Mouse (Mus musculus) CH12.LX (cell line): ENCODE results near the gene Cib4. TPM values are rescaled to one million over a fixed set of nuclear protein-coding genes. Genes with fewer than 3 reads are reported as not detected.

Experiments
- DNase-seq: peaks from one replicate; pipeline ENCODE4 v3.0.0-alpha.2; 2013; ENCODE audit errors: extremely low read depth
- H3K27ac ChIP-seq: 2 replicates; pipeline ENCODE4 v1.5.1; 2012; ENCODE audit warnings: low read depth, mild to moderate bottlenecking, control low read depth, moderate library complexity; ENCODE audit not compliant: insufficient read depth
- H3K27me3 ChIP-seq: replicated peaks from 2 replicates; pipeline ENCODE3; 2012; ENCODE audit warnings: inconsistent platforms
- H3K36me3 ChIP-seq, 2 experiments: replicated peaks in 1 of 2; 2 replicates each; pipeline versions ENCODE3 to v1.6.1; 2012; ENCODE audit warnings: inconsistent platforms in 1 of 2, low read length in 1 of 2, mild to moderate bottlenecking in 1 of 2, mixed read lengths in 1 of 2, moderate library complexity in 1 of 2; ENCODE audit not compliant: control insufficient read depth in 1 of 2, insufficient read depth in 1 of 2
- H3K4me1 ChIP-seq, 2 experiments: 2 replicates each; pipeline ENCODE4 v1.6.1; 2012; ENCODE audit warnings: inconsistent platforms in 1 of 2, moderate library complexity in 1 of 2; ENCODE audit not compliant: insufficient read depth in 2 of 2, control insufficient read depth in 1 of 2
- H3K4me2 ChIP-seq: 2 replicates; pipeline ENCODE4 v1.6.1; 2012; ENCODE audit warnings: low read depth, mild to moderate bottlenecking, control low read depth; ENCODE audit not compliant: poor library complexity, insufficient read depth, severe bottlenecking
- H3K4me3 ChIP-seq, 3 experiments: fragments of 150-350 bp in 1 of 3; sonication (generic) in 1 of 3; replicated peaks in 1 of 3; 2 replicates each; pipeline versions ENCODE3 to v1.5.1; 2011 to 2012; ENCODE audit warnings: low read depth in 2 of 3, low read length in 2 of 3, mild to moderate bottlenecking in 2 of 3, moderate library complexity in 2 of 3, control low read depth in 1 of 3, improper control_type of control experiment in 1 of 3, inconsistent platforms in 1 of 3, mixed read lengths in 1 of 3; ENCODE audit not compliant: poor library complexity in 1 of 3
- H3K79me2 ChIP-seq: replicated peaks from 2 replicates; pipeline ENCODE4 v1.6.1; 2012; ENCODE audit warnings: mild to moderate bottlenecking, moderate library complexity; ENCODE audit not compliant: control insufficient read depth, poor library complexity, insufficient read depth, severe bottlenecking; ENCODE audit errors: extremely low read depth
- H3K9ac ChIP-seq: 2 replicates; pipeline ENCODE4 v1.6.1; 2012; ENCODE audit warnings: low read depth, mild to moderate bottlenecking, control low read depth, moderate library complexity; ENCODE audit not compliant: insufficient read depth
- H3K9me3 ChIP-seq: replicated peaks from 2 replicates; pipeline ENCODE3; 2012; ENCODE audit warnings: low read length, inconsistent platforms, mixed read lengths
- BHLHE40 ChIP-seq: IDR thresholded peaks from 2 replicates; pipeline ENCODE4 v1.6.1; 2011; ENCODE audit warnings: mild to moderate bottlenecking, low read depth, low read length, improper control_type of control experiment
- CHD2 ChIP-seq: IDR thresholded peaks from 2 replicates; pipeline ENCODE4 v1.6.1; 2011; ENCODE audit warnings: low read length, improper control_type of control experiment
- E2F4 ChIP-seq: IDR thresholded peaks from 2 replicates; pipeline ENCODE4 v1.6.1; 2011; ENCODE audit warnings: low read depth, low read length, improper control_type of control experiment; ENCODE audit not compliant: insufficient replicate concordance
- ELF1 ChIP-seq: IDR thresholded peaks from 2 replicates; pipeline ENCODE4 v1.6.1; 2014; ENCODE audit warnings: low read depth, mild to moderate bottlenecking, inconsistent platforms, low read length, improper control_type of control experiment
- EP300 ChIP-seq: IDR thresholded peaks from 2 replicates; pipeline ENCODE4 v1.6.1; 2011; ENCODE audit warnings: low read length, improper control_type of control experiment
- ETS1 ChIP-seq: conservative IDR thresholded peaks from 2 replicates; pipeline ENCODE4 v1.6.1; 2012; ENCODE audit warnings: low read depth, mild to moderate bottlenecking, inconsistent platforms, low read length, improper control_type of control experiment, moderate library complexity
- HCFC1 ChIP-seq: IDR thresholded peaks from 2 replicates; pipeline ENCODE4 v1.6.1; 2012; ENCODE audit warnings: low read depth, mild to moderate bottlenecking, inconsistent platforms, low read length, improper control_type of control experiment
- IRF4 ChIP-seq: IDR thresholded peaks from 2 replicates; pipeline ENCODE4 v1.6.1; 2014; ENCODE audit warnings: low read depth, mild to moderate bottlenecking, inconsistent platforms, low read length, improper control_type of control experiment
- JUN ChIP-seq: IDR thresholded peaks from 2 replicates; pipeline ENCODE4 v1.6.1; 2011; ENCODE audit warnings: low read depth, mild to moderate bottlenecking, low read length, improper control_type of control experiment, moderate library complexity; ENCODE audit not compliant: insufficient read depth
- JUND ChIP-seq: conservative IDR thresholded peaks from 2 replicates; pipeline ENCODE4 v1.6.1; 2011; ENCODE audit warnings: low read depth, low read length, improper control_type of control experiment
- MAFK ChIP-seq: IDR thresholded peaks from 2 replicates; pipeline ENCODE4 v1.6.1; 2011; ENCODE audit warnings: low read length, improper control_type of control experiment; ENCODE audit not compliant: insufficient replicate concordance
- MAX ChIP-seq: IDR thresholded peaks from 2 replicates; pipeline ENCODE4 v1.6.1; 2011; ENCODE audit warnings: low read length, improper control_type of control experiment
- MEF2A ChIP-seq: IDR thresholded peaks from 2 replicates; pipeline ENCODE4 v1.6.1; 2014; ENCODE audit warnings: low read depth, mild to moderate bottlenecking, inconsistent platforms, low read length, improper control_type of control experiment, borderline replicate concordance
- PAX5 ChIP-seq: IDR thresholded peaks from 2 replicates; pipeline ENCODE4 v1.6.1; 2012; ENCODE audit warnings: low read length, inconsistent platforms, mixed read lengths
- POLR2A ChIP-seq: IDR thresholded peaks from 2 replicates; pipeline ENCODE4 v1.6.1; 2011; ENCODE audit warnings: low read depth, mild to moderate bottlenecking, improper control_type of control experiment, low read length
- POLR2AphosphoS2 ChIP-seq: IDR thresholded peaks from 2 replicates; pipeline ENCODE4 v1.6.1; 2011; ENCODE audit warnings: low read depth, low read length, improper control_type of control experiment
- RAD21 ChIP-seq: IDR thresholded peaks from 2 replicates; pipeline ENCODE4 v1.6.1; 2011; ENCODE audit warnings: low read depth, mild to moderate bottlenecking, low read length, improper control_type of control experiment, moderate library complexity
- RCOR1 ChIP-seq: conservative IDR thresholded peaks from 2 replicates; pipeline ENCODE4 v1.6.1; 2012; ENCODE audit warnings: low read depth, mild to moderate bottlenecking, inconsistent platforms, low read length, improper control_type of control experiment
- SMC3 ChIP-seq: IDR thresholded peaks from 2 replicates; pipeline ENCODE4 v1.6.1; 2011; ENCODE audit warnings: low read depth, low read length, improper control_type of control experiment
- TBP ChIP-seq: conservative IDR thresholded peaks from 2 replicates; pipeline ENCODE4 v1.6.1; 2011; ENCODE audit warnings: low read depth, low read length, improper control_type of control experiment
- TCF12 ChIP-seq: IDR thresholded peaks from 2 replicates; pipeline ENCODE4 v1.6.1; 2014; ENCODE audit warnings: low read depth, mild to moderate bottlenecking, inconsistent platforms, low read length, improper control_type of control experiment
- USF2 ChIP-seq: conservative IDR thresholded peaks from 2 replicates; pipeline ENCODE4 v1.6.1; 2011; ENCODE audit warnings: low read depth, low read length, improper control_type of control experiment
- ZC3H11A ChIP-seq: IDR thresholded peaks from 2 replicates; pipeline ENCODE4 v1.6.1; 2012; ENCODE audit warnings: low read depth, mild to moderate bottlenecking, inconsistent platforms, low read length, improper control_type of control experiment
- dilution Hi-C: fragments of 300-500 bp; cut with MboI; formaldehyde crosslinking; loops from 2 replicates; pipeline ENCODE4 v1.14.3; 2020; ENCODE audit warnings: low sequenced_read_pairs; ENCODE audit not compliant: extremely low pct_unique_long_range_greater_than_20kb, extremely low pct_ligation_motif_present
- in situ Hi-C: fragments of 300-500 bp; cut with MboI; formaldehyde crosslinking; loops from 3 replicates; pipeline ENCODE4 v1.14.3; 2019; ENCODE audit warnings: low sequenced_read_pairs, low pct_ligation_motif_present, low pct_unique_long_range_greater_than_20kb, mixed read lengths
- polyA plus RNA-seq: library from polyadenylated mRNA; unstranded; fragments of >175 nt; gene quantifications from 2 replicates; pipeline ENCODE4 v1.2.1, GENCODE M21; 2012; ENCODE audit warnings: low read depth; ENCODE audit not compliant: insufficient read length
- total RNA-seq, 2 experiments: library from RNA; depleted of rRNA; stranded (reverse); fragments of 300-350 nt in 1 of 2; fragments of >200 nt in 1 of 2; gene quantifications; 2 replicates each; pipeline ENCODE4 v1.2.3; 2012 to 2014

The Cib4 gene
- total and polyA plus RNA-seq, 3 experiments, result not detected

DNA sequence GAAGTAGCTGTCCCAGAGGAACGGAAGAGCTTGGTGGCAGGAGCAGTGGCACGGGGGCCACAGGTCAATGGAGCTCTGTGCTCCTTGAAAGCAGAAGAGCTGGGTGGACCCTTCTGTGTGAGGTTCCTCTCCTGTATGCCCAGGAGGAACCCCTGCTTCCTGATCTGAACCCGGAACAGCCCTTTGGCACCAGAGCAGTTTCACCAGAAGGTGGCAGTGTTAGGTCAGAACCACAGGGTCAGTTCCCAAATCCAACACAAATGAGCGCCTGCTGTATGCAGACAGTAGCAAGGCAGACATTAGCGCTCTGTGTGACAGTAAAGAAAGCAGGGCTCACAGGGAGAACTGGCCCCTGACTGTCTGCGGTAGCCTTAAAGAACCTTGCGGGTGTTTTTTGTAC is 29.3 kb downstream of the Cib4 start (continued):
- TF ChIP-seq RCOR1, result no peak
- no peak for TF ChIP-seq POLR2AphosphoS2
- no peak for TF ChIP-seq MAX
- TF ChIP-seq HCFC1, result no peak
- TF ChIP-seq SMC3, result peak; percentile 97
- no peak for TF ChIP-seq POLR2A
- no peak for TF ChIP-seq E2F4
- TF ChIP-seq CHD2, result no peak
- TF ChIP-seq ELF1, result peak; percentile 92
- peak; percentile 6; the same call in 1 of the 2 replicates for TF ChIP-seq IRF4
- TF ChIP-seq TCF12, result no peak
- no peak for TF ChIP-seq PAX5
- no peak for TF ChIP-seq ETS1
- no peak for TF ChIP-seq MEF2A
- no peak for TF ChIP-seq MAFK
- peak; percentile 83 for TF ChIP-seq RAD21
- no peak for TF ChIP-seq BHLHE40
- TF ChIP-seq JUND, result no peak
- TF ChIP-seq TBP, result no peak
- TF ChIP-seq, all 38 proteins: peak for 6

DNA sequence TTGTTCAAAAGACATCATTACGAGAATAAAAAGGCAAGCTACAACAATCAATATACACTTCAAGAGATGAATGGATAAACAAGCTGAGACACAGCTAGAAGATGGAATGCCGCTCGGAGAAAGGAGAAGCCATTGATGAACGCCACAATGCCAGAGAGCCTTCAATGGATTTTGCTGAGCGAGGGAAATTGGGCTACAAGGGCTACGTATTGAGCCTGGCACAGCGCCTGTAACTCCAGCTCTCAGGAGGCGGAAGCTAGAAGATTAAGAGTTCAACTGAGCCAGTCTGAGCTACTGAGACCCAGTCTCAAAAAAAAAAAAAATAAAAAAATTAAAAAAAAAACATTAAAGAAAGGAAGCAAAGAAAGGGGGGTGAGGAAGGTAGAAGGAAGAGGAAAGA is 32.5 kb downstream of the Cib4 start:
- Histone ChIP-seq H3K4me2 (no peak overlapping the region), H3K9me3 (no peaks in the 10 kb centered on the region), H3K4me1 (peaks cover 0 to 3% of the 10 kb centered on the region in 2 experiments; a peak in 2 of 4 replicates), H3K9ac (no peak overlapping the region), H3K36me3 (no peaks in the 10 kb centered on the region), H3K27me3 (peaks cover 5% of the 10 kb centered on the region), H3K79me2 (no peaks in the 10 kb centered on the region), H3K4me3 (no peak overlapping the region), H3K27ac (no peak overlapping the region)
- in situ Hi-C loops (no loop called here), dilution Hi-C loops (no loop called here)
- no peak for TF ChIP-seq JUN
- no peak for TF ChIP-seq JUND
- TF ChIP-seq MAFK, result no peak
- TF ChIP-seq EP300, result no peak
- TF ChIP-seq CHD2, result no peak
- TF ChIP-seq ZC3H11A, result no peak
- no peak for TF ChIP-seq MEF2A
- no peak for TF ChIP-seq POLR2A
- TF ChIP-seq USF2, result no peak
- no peak for TF ChIP-seq RAD21
- no peak for DNase-seq
